Mouse (Mus musculus): ENCODE measurements at regions not wholly inside any gene's neighbourhood (a gene's known extent, or its start where the extent isn't known, plus 50 kb on each side); places are given as distances from the start of the nearest gene placed in this dataset.

DNA sequence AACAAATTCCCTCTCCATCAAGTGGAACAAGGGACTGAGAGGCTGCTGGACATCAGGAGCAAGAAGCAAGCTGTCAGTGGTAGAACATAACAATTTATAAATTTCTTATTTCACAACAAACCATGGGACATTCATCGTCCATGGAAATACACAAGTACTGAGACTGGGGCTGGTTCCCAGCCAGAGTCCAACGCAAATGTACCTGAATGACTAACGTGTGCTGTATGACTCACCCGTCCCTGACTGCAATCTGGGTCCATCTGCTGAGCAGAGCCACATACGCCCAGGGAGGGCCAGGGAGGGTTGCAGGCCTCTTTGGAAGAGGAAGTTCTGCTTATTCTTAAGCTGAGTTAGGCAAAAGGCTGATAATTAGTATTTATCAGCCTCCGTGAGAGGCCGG is 320.1 kb upstream of the Pappa start:
- Histone ChIP-seq H3K4me3 (no peak overlapping the region), H3K27ac (no peak overlapping the region)
- TF ChIP-seq CTCF (conservative IDR thresholded peaks at IDR 0.05): no peak
- no peak for DNase-seq (ENCODE audit: low spot score in 2 of 2)

DNA sequence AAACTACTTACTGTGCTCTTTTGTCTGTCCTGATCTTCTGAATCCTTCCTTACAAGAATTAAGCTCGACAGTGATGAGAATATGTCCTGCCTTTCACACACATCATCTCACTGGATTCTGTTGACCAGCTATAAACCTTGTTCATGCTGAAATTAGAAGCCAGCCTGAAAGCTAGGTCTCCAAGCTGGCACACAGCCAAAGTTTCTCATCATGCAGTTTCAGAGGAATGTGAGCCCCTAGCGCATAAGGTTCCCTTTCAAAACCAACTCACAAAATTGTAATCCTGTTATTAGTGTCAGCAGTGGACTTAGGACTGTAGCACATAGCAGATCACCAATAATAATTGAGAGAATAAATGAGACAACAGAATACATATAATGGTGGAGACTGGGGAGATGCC is 319.0 kb upstream of the Pappa start:
- no peak overlapping the region for H3K27ac ChIP-seq
- no peak for DNase-seq (ENCODE audit: low spot score in 2 of 2)
- no peak for TF ChIP-seq CTCF (conservative IDR thresholded peaks at IDR 0.05)
- H3K4me3 ChIP-seq: no peak overlapping the region

DNA sequence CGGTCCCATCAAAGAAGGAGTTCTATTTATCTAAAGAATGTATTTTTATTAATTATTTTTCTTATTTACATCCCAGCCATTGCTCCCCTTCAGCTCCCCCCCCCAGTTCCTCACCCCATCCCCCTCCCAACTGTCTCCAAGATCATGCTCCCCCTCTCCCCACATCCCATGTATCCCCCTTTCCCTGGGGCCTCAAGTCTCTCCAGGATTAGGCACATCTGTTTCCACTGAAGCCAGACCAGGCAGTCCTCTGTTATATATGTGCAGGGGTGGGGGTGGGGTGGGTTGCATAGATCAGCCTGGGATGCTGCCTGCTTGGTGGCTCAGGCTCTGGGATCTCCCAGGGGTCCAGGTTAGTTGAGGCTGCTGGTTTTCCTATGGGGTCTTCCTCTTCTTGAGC is 316.8 kb upstream of the Pappa start:
- no peak for TF ChIP-seq CTCF (conservative IDR thresholded peaks at IDR 0.05)
- no peak for DNase-seq (ENCODE audit: low spot score in 2 of 2)
- no peak overlapping the region for H3K4me3 ChIP-seq
- H3K27ac ChIP-seq: no peak overlapping the region

DNA sequence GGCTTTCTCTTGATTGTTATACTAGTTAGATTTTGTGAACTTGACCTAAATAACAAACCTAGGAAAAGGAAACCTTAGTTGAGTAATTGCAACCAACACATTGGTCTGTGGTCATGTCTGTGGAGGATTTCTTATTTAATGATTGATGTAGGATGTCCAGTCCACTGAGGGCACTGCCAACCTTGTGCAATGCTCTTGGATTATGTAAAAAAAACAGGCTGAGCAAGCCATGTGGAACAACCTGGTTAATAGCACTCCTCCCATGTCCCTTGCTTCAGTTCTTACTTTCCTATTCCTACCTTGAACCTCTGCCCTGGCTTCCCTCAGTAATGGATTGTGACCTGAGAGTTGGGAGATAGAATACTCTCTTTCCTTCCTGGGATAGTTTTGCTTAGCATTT is 312.0 kb upstream of the Pappa start:
- TF ChIP-seq CTCF (conservative IDR thresholded peaks at IDR 0.05): no peak
- DNase-seq (ENCODE audit: low spot score in 2 of 2): no peak
- no peak overlapping the region for H3K4me3 ChIP-seq
- H3K27ac ChIP-seq: no peak overlapping the region

DNA sequence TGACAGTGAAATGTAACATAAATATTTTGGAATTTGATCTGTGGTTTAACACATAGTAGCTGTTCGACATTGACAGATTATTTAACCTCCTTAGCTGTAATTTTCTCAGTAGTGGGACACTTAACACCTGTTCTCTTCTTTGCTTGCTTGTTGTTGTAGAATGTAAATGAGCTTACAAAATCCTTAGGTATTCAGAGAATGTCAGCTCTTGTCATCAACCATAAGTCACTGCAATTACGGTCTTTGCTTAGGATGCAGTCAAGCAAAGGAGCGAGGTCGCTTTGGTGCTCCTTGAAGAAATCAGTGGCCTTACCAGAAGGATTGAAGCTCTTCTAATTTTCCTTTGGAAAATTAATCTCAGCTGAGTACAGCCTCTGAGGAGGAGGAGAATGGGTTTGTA is 311.2 kb upstream of the Pappa start:
- no peak overlapping the region for H3K4me3 ChIP-seq

DNA sequence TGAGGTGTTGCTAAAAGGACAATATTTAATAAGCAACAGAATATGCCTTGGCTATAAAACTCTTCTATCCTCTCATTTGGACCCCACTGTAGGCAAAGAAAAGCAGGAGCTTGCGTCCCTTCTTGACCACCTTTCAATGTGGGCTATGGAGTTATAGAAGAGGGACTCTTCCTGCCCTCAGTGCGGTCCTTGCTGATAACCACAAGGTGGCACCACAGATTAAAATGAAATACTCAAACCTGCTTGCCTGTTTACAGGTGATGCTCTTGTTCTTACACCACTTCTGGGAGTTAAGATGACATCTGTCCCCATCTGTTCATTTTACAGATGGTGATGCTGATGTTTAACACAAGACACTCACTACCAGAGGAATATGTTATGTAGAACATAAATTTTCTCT is 291.1 kb upstream of the Pappa start:
- DNase-seq (ENCODE audit: low spot score in 2 of 2): peak in 1 of 2 experiments; percentile 17
- H3K4me3 ChIP-seq: no peak overlapping the region
- peak; percentile 83 for TF ChIP-seq CTCF (conservative IDR thresholded peaks at IDR 0.05)
- no peak overlapping the region for H3K27ac ChIP-seq

More for the DNA sequence above, 311.2 kb upstream of the Pappa start:
- no peak overlapping the region for H3K27ac ChIP-seq
- no peak for TF ChIP-seq CTCF (conservative IDR thresholded peaks at IDR 0.05)
- no peak for DNase-seq (ENCODE audit: low spot score in 2 of 2)

DNA sequence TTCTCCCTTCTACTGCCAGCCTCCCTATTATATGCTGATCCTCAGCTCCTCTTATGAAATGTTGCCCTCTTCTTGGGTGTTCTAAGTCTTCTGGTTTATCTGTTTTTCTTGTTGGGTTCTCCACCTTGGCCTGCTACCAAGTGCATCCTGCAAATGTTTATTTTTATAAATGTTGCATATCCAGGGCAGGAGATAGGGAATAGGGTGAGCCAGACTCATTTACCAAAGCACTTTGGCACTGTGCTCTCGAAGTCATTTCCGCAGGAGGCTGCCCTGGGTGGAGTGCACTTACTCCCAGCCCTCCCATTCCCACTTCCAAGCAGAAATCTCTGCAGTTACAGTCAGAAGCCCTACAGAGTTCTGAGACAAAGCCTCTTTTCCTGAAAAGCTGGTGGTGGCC is 249.5 kb upstream of the Pappa start:
- Histone ChIP-seq H3K27ac (no peak overlapping the region), H3K4me3 (no peak overlapping the region)
- no peak for DNase-seq (ENCODE audit: low spot score in 2 of 2)
- TF ChIP-seq CTCF (conservative IDR thresholded peaks at IDR 0.05): no peak

DNA sequence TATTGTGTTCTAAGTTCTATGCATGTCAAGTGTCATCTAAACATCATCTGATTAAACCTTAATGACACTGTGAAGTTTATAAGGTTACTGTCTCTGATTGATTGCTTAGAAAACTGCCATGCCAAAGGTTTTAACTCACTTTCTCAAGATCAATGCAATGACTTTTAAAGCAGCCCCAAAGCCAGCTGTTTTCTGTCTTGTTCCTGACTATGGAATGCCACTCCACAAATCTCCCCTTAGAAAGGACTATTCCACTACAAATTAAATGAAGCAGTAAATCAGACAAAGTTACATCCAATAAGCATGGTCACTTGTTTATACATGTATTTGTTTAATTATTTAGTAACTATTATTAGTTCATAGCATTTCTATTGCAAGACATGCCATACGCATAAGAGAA is 247.1 kb upstream of the Pappa start:
- DNase-seq (ENCODE audit: low spot score in 2 of 2): no peak
- H3K27ac ChIP-seq: no peak overlapping the region
- H3K4me3 ChIP-seq: no peak overlapping the region
- TF ChIP-seq CTCF (conservative IDR thresholded peaks at IDR 0.05): no peak

DNA sequence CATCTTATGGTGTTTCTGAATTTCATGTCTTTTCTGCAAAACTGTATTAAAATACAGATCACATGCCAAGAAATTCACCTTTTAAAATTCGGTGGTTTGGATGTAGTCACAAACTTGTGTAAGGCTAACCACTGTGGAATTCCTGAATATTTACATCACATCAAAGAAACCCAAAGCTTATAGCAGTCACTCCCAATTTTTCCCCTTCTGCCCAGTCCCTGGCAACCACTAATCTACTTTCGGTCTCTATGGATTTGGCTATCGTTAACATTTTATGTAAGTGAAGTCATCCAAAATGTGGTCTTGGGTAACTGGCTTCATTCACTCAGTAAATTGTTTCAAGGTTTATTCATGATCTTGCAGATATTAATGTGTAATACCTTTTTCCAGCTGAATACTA is 226.0 kb upstream of the Pappa start:
- TF ChIP-seq CTCF (conservative IDR thresholded peaks at IDR 0.05): no peak

DNA sequence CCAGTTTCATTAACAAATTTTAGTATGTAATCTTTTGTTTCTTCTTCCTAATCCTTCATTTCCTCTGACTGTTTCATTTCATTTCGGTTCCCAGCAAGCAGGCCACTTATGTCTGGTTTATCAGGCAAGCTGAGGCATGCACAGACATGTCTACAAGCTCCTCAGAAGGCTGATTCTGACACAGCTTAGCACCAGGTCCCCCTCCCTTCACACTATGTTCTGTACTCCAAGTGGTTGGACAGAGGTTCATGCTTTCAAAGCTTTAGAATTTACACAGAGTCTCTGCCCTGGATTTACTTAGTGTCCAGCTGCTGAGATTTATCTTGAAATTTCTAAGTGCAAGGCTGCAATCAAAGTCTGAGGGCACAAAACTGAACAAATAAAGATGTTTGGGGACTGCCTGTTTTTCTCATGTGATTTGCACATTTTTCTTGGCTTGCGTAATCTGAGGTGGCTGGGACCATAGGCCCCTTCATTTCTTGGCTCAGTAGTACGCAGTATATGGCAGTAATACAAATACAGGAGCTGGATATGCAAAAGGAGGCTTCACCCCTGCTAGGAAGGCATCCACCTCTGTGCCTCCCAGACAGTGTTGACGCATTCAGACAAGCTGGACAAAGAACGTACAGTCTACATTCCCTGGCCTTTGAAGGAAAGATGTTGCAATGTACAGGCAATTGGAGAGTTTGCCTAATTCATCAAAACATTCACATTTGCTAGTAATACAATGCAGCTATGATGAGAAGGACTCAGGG is 222.7 kb upstream of the Pappa start:
- no peak for TF ChIP-seq CTCF (conservative IDR thresholded peaks at IDR 0.05)
- Histone ChIP-seq H3K27ac (no peak overlapping the region), H3K4me3 (no peak overlapping the region)
- DNase-seq (ENCODE audit: low spot score in 2 of 2): no peak

More for the DNA sequence above, 226.0 kb upstream of the Pappa start:
- no peak overlapping the region for H3K27ac ChIP-seq
- DNase-seq (ENCODE audit: low spot score in 2 of 2): no peak
- H3K4me3 ChIP-seq: no peak overlapping the region

DNA sequence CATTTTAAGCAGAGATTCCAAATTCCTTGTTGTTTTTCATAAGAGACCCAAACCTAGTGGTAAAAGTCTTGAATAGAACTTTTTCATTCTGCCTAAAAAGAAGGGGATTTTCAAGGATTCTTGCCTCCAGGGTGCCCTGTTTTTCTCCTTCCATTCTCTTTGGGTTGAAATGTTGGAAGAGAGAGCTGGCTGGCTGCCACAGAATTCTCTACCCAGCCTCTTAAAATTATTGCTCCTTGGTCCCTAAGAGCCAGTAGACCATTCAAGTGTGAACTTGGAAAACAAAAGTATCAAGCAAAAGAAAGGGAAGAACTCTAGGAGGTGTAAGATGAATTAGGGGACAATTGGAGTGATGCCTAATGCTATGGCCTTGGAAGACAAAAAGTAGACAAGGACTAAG is 200.2 kb upstream of the Pappa start:
- Histone ChIP-seq H3K27ac (no peak overlapping the region), H3K4me3 (no peak overlapping the region)
- DNase-seq (ENCODE audit: low spot score in 2 of 2): no peak
- TF ChIP-seq CTCF (conservative IDR thresholded peaks at IDR 0.05): no peak

DNA sequence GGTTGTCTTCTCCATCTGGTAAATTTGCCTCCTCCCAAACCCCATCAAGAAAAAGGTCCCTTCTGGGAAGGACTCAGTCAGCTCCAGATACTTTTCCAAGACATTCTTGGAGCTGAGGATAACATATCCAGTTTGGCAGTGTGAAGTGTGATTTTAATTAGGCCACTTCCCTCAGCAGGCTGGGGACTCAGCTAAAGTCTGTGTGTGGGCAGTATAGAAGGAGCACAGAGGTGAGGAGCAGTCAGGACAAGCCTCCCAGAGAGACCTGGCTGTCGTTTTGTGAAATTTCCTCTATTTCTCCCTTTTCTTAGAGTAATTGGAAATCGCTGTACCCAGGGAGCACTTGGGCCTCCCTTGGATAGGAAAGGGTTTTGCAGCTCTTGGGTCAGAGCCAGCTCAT is 195.4 kb upstream of the Pappa start:
- DNase-seq (ENCODE audit: low spot score in 2 of 2): no peak
- H3K4me3 ChIP-seq: no peak overlapping the region
- no peak overlapping the region for H3K27ac ChIP-seq
- no peak for TF ChIP-seq CTCF (conservative IDR thresholded peaks at IDR 0.05)

DNA sequence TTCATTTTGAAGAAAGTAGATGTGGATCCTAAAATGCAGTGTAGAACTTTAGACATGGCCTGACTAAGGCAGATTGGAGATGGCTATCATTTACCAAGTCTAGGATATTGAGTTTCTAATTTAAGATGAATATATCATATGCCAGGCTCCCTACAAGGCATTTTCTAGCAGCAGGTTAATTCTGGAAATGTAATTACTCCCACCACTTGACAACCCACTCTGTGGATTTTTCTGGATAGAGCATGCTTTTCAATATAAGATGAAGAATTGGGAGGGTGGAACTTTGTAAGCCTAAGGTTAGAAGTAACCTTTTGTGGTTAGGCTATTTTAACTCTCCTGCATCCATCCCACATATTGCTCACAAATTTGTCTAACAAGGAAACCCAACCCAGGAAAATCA is 178.4 kb upstream of the Pappa start:
- DNase-seq (ENCODE audit: low spot score in 2 of 2): no peak
- Histone ChIP-seq H3K4me3 (no peak overlapping the region), H3K27ac (no peak overlapping the region)
- no peak for TF ChIP-seq CTCF (conservative IDR thresholded peaks at IDR 0.05)

DNA sequence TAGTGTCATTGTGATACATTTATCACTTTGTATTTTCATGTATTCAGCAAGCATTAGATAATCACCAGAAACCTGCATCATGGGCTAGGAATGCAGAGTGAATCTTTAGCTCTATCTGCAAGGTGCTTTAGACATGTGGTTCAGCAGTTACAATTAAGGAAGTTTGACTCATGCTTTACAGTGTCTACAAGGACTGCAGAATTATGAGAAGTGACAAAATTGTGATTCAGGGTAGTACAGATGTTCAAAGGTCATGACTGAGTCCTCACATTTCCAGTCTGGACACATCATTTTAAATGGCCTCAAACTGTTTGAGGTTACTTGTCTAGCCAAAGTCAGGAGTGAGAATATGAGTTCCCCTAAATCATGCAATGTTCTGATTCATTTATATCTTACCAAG is 171.3 kb upstream of the Pappa start:
- TF ChIP-seq CTCF (conservative IDR thresholded peaks at IDR 0.05): no peak
- H3K27ac ChIP-seq: no peak overlapping the region
- DNase-seq (ENCODE audit: low spot score in 2 of 2): no peak
- no peak overlapping the region for H3K4me3 ChIP-seq

Measured in layer of hippocampus, adult 2 months (tissue).